Mouse (Mus musculus): Measurements from ENCODE around the gene Srgap3. TPM values are rescaled to one million over a fixed set of nuclear protein-coding genes. Genes with fewer than 3 reads are reported as not detected.

Gene Srgap3
- polyA plus RNA-seq, 1 experiment from 2014 or later = 3.5 TPM

DNA sequence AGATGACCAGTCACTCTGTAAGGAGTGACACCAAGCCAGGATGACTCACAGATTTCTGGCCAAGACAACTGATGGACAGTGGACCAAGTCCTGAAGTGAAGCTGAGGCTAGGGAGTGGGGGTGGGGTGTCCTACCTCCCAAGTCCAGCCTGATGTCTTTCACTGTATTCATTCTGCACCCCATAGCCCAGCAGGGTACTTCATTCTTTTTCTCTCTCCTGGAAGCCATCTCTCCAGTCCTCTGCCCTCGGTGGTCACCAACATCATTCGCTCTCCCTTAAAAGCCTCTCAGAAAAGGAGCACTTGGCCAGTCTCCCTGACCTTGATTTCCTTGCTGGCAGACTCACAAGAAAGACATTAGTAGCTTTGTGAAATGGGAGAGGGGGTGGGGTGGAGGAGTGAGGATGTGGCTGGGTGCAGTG is 56.7 kb downstream of the Srgap3 start:
- H3K9me3 ChIP-seq (ENCODE audit: control insufficient read depth, low read length) = no peaks in the 10 kb centered on the region
- no peak overlapping the region for H3K4me2 ChIP-seq
- H3K4me1 ChIP-seq (replicated peaks; ENCODE audit: control insufficient read depth, insufficient read depth, low read length) = no peaks in the 10 kb centered on the region
- no peak overlapping the region for H3K27ac ChIP-seq (ENCODE audit: low read depth, low read length)
- DNase-seq (ENCODE audit: low spot score) (no peak), ATAC-seq (replicated peaks; ENCODE audit: low FRiP score) (no peak)
- WGBS = 94% methylated on average over 2 of the region's 2 CpGs
- no peaks in the 10 kb centered on the region for H3K27me3 ChIP-seq (replicated peaks; ENCODE audit: control insufficient read depth, insufficient read depth, low read length)
- no peak overlapping the region for H3K9ac ChIP-seq (ENCODE audit: low read depth, low read length)
- no peaks in the 10 kb centered on the region for H3K36me3 ChIP-seq (ENCODE audit: control insufficient read depth, insufficient read depth, low read length)
- H3K4me3 ChIP-seq (ENCODE audit: low read depth, low read length) = no peak overlapping the region

DNA sequence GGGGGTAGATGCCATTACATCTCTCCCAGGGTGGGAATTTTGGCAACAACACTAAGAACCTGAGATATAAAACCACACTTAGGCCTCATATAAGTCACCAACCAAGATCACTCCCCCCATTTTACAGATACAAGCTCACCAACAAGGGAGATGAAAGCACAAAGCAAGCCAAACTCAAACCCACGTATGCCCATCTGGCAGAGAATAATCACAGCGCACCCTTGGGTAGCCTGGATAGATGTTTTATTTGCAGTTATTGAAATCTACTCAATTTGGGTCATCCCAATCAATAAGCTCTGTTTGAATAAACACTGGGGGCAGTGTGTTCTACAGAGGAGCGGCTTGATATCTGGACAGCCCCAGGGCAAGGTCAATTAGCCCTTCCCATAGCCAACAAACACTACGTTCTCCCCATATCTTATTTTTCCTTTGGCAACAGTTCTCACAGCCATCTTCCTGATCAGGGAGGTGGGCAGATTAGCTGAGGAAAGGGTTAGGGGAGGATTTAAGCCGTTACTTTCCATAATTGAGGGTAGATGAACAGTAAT is 63.4 kb downstream of the Srgap3 start:
- no peak overlapping the region for H3K4me3 ChIP-seq (ENCODE audit: low read depth, low read length)
- ATAC-seq (replicated peaks; ENCODE audit: low FRiP score) = no peak
- no peaks in the 10 kb centered on the region for H3K36me3 ChIP-seq (ENCODE audit: control insufficient read depth, insufficient read depth, low read length)
- H3K4me2 ChIP-seq = no peak overlapping the region
- H3K9me3 ChIP-seq (ENCODE audit: control insufficient read depth, low read length) = no peaks in the 10 kb centered on the region
- H3K27ac ChIP-seq (ENCODE audit: low read depth, low read length) = no peak overlapping the region
- H3K27me3 ChIP-seq (replicated peaks; ENCODE audit: control insufficient read depth, insufficient read depth, low read length) = no peaks in the 10 kb centered on the region
- DNase-seq (ENCODE audit: low spot score) = no peak
- no peak overlapping the region for H3K9ac ChIP-seq (ENCODE audit: low read depth, low read length)
- H3K4me1 ChIP-seq (replicated peaks; ENCODE audit: control insufficient read depth, insufficient read depth, low read length) = no peaks in the 10 kb centered on the region
- 73% methylated on average over 5 of the region's 5 CpGs for WGBS

DNA sequence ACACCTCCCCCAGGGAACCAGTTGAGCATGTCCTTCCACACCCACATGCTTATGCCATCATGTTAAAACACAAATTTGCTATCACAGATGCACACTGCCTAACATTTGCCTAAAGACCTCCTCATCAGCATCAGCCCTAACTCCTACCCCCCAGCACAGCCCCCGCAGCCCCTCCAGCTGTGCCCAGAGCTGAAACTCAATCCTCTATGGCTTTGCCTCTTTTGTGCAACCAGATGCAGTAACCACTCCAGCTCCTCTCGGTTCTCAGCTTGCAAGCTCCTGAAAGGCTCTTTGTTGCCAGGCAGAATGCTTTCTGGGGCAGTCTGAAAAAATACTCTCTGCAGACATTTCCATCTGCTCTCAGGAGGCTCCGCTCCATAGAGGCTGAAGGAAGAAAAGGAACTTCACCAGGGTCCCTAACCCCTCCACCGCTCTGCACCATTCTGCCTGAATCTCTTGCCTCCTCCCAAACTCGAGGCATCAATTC is 67.0 kb downstream of the Srgap3 start:
- H3K4me1 ChIP-seq (replicated peaks; ENCODE audit: control insufficient read depth, insufficient read depth, low read length) = no peaks in the 10 kb centered on the region
- H3K27me3 ChIP-seq (replicated peaks; ENCODE audit: control insufficient read depth, insufficient read depth, low read length) = no peaks in the 10 kb centered on the region
- no peak overlapping the region for H3K4me2 ChIP-seq
- no peak overlapping the region for H3K4me3 ChIP-seq (ENCODE audit: low read depth, low read length)
- no peak overlapping the region for H3K27ac ChIP-seq (ENCODE audit: low read depth, low read length)
- no peaks in the 10 kb centered on the region for H3K36me3 ChIP-seq (ENCODE audit: control insufficient read depth, insufficient read depth, low read length)
- ATAC-seq (replicated peaks; ENCODE audit: low FRiP score) = no peak
- no peak overlapping the region for H3K9ac ChIP-seq (ENCODE audit: low read depth, low read length)
- DNase-seq (ENCODE audit: low spot score) = no peak
- no peaks in the 10 kb centered on the region for H3K9me3 ChIP-seq (ENCODE audit: control insufficient read depth, low read length)
- WGBS = 65% methylated on average over 5 of the region's 5 CpGs

DNA sequence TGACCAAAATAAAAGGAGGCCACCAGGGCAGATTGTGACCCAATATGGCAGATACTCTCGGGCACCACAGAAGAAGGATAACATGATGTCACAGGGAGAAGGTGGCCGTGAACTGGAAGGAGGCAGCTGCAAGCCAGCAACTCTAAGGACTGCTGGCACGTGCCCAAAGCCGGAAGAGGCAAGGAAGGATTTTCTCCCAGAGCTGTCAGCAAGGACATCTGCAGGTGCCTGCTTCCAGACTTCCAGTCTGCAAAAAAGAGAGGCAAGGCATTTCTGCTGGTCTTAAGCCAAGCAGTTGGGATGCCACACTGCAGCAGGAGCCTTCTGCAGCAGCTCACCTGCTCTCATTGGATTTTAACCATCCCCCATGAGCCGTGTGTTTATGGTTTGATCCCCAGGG is 67.9 kb downstream of the Srgap3 start:
- no peak overlapping the region for H3K27ac ChIP-seq (ENCODE audit: low read depth, low read length)
- no peaks in the 10 kb centered on the region for H3K36me3 ChIP-seq (ENCODE audit: control insufficient read depth, insufficient read depth, low read length)
- no peaks in the 10 kb centered on the region for H3K9me3 ChIP-seq (ENCODE audit: control insufficient read depth, low read length)
- WGBS = 83% methylated on average over 5 of the region's 5 CpGs
- no peak overlapping the region for H3K9ac ChIP-seq (ENCODE audit: low read depth, low read length)
- H3K4me2 ChIP-seq = no peak overlapping the region
- H3K27me3 ChIP-seq (replicated peaks; ENCODE audit: control insufficient read depth, insufficient read depth, low read length) = no peaks in the 10 kb centered on the region
- no peaks in the 10 kb centered on the region for H3K4me1 ChIP-seq (replicated peaks; ENCODE audit: control insufficient read depth, insufficient read depth, low read length)
- DNase-seq (ENCODE audit: low spot score) (no peak), ATAC-seq (replicated peaks; ENCODE audit: low FRiP score) (no peak)
- no peak overlapping the region for H3K4me3 ChIP-seq (ENCODE audit: low read depth, low read length)

DNA sequence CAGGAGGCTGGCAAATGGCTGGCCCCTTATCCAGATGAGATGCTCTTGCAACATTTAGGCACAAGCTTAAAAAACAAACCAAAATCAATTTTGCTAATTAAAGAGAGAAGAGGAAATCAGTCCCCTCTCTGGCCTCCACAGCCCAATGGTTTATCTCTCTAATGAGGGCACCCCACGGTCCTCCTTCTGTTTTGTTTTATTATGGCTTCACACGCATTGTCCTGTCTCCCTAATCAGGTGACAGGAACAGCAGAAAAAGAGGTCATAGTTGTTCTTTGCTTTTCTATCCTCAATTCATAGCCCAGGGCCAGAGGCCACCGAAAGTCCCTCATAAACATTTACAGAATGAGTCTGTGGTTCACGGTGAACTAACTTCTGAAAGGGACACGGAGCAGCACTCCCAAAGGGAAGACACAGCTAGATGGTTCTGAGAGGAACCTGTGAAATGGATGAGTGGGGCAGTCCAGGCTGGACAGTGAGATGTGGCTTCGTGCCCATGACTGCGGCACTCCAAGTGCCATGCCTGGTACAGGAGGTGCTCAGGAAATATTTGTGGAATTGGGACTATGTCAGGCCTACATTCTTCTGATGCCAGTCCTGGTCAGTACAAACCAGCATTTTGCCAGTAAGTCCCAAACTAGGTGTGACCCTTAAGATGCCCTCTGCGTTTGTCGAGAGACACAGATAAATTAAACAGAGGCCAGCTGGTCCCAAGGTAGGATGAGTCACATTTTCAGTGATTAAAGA is 73.8 kb downstream of the Srgap3 start:
- Histone ChIP-seq H3K4me2 (no peak overlapping the region), H3K27me3 (replicated peaks; ENCODE audit: control insufficient read depth, insufficient read depth, low read length) (no peaks in the 10 kb centered on the region), H3K4me1 (replicated peaks; ENCODE audit: control insufficient read depth, insufficient read depth, low read length) (no peaks in the 10 kb centered on the region), H3K36me3 (ENCODE audit: control insufficient read depth, insufficient read depth, low read length) (no peaks in the 10 kb centered on the region), H3K27ac (ENCODE audit: low read depth, low read length) (no peak overlapping the region), H3K4me3 (ENCODE audit: low read depth, low read length) (no peak overlapping the region), H3K9ac (ENCODE audit: low read depth, low read length) (no peak overlapping the region), H3K9me3 (ENCODE audit: control insufficient read depth, low read length) (no peaks in the 10 kb centered on the region)
- ATAC-seq (replicated peaks; ENCODE audit: low FRiP score) = no peak
- DNase-seq (ENCODE audit: low spot score) = no peak
- WGBS = 82% methylated on average over 9 of the region's 9 CpGs

DNA sequence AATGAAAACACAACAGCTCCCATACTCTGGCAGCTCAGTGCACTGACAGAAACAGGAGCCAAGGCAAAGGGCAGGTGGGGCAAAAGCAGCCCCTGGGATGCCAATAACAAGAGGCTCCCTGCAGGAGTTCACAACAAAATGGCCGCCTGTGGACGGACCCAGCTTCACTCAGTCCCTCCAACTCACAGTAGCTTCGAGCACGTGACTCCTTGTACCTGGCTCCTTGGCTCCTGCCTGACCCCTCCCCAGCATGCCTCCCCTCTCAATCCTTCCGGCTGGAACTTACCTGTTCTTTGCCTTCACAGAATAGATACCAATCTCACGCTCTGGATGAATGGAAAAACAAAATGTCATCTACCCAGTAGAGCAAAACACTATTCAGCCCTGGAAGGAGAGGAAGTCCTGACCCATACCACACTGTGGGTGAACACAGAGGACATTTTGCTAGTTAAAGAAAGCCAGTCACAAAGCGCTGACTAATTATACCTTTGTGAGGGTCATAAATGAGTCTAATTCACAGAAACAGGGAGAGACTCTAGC is 75.8 kb downstream of the Srgap3 start:
- Histone ChIP-seq H3K36me3 (ENCODE audit: control insufficient read depth, insufficient read depth, low read length) (no peaks in the 10 kb centered on the region), H3K4me3 (ENCODE audit: low read depth, low read length) (no peak overlapping the region), H3K4me2 (no peak overlapping the region), H3K9me3 (ENCODE audit: control insufficient read depth, low read length) (no peaks in the 10 kb centered on the region), H3K27ac (ENCODE audit: low read depth, low read length) (no peak overlapping the region), H3K4me1 (replicated peaks; ENCODE audit: control insufficient read depth, insufficient read depth, low read length) (no peaks in the 10 kb centered on the region), H3K9ac (ENCODE audit: low read depth, low read length) (no peak overlapping the region), H3K27me3 (replicated peaks; ENCODE audit: control insufficient read depth, insufficient read depth, low read length) (no peaks in the 10 kb centered on the region)
- DNase-seq (ENCODE audit: low spot score) (no peak), ATAC-seq (replicated peaks; ENCODE audit: low FRiP score) (no peak)
- WGBS = 87% methylated on average over 7 of the region's 7 CpGs

DNA sequence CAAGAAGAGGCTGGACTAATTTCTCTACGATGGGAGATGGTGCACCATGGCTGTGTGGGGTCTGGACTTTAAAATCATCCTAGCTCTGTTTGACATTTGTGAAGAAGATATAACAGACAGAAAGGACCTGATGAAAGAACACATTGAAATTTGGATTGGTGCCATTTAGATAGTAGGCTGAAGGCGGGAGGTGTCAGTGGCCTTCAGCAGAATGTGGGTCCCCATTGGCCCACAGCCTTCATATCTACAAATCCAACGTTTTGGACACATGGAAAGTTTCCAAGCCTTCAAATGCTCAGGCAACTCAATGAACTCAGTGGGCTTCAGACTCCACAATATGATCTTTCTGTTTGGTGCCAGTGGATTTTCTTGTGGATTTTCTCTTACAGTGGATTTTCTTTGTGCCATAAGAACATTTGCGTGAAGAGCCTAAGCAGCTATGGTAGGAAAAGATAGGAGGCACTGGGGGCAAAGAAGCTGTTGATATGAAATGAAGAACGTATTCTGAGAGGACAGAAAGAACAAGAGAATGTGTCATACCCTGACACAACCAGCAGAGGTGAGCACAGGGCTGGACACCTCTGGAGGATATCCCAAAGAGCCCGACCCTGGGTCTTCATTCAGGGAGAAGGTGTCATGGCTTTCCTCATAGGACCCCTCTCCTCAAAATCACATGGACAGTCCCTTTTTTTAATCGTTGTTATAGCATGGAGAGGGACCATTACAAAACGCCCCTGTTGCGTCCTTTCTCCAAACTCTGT is 78.7 kb downstream of the Srgap3 start:
- Histone ChIP-seq H3K4me3 (ENCODE audit: low read depth, low read length) (no peak overlapping the region), H3K36me3 (ENCODE audit: control insufficient read depth, insufficient read depth, low read length) (no peaks in the 10 kb centered on the region), H3K27ac (ENCODE audit: low read depth, low read length) (no peak overlapping the region), H3K4me2 (no peak overlapping the region), H3K27me3 (replicated peaks; ENCODE audit: control insufficient read depth, insufficient read depth, low read length) (no peaks in the 10 kb centered on the region), H3K9ac (ENCODE audit: low read depth, low read length) (no peak overlapping the region), H3K9me3 (ENCODE audit: control insufficient read depth, low read length) (no peaks in the 10 kb centered on the region), H3K4me1 (replicated peaks; ENCODE audit: control insufficient read depth, insufficient read depth, low read length) (peaks cover 5% of the 10 kb centered on the region; the same call in 1 of the 2 replicates)
- no peak for DNase-seq (ENCODE audit: low spot score)
- WGBS = 74% methylated on average over 9 of the region's 9 CpGs
- ATAC-seq (replicated peaks; ENCODE audit: low FRiP score) = no peak

DNA sequence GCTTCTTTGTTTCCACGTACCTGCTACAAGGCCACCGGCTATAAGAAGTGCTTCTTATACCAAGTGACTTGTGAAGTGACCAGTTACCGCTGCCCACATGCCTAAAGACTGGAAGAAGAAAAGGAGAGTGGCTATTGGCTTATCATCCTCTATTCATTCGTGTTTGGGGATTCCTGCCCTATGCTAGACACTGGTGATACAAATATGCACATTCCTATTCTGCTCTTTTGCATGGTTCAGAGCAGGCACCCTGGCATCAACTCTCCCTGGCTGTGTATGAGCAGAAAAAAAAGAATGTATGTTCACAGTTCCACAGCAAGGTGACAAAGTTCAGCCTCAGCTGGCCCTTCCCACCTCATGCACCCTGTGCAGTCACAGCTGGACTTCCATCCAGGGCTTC is 81.0 kb downstream of the Srgap3 start:
- 84% methylated on average over 4 of the region's 4 CpGs for WGBS
- no peak for DNase-seq (ENCODE audit: low spot score)
- ATAC-seq (replicated peaks; ENCODE audit: low FRiP score) = no peak
- Histone ChIP-seq H3K27me3 (replicated peaks; ENCODE audit: control insufficient read depth, insufficient read depth, low read length) (no peaks in the 10 kb centered on the region), H3K27ac (ENCODE audit: low read depth, low read length) (no peak overlapping the region), H3K9ac (ENCODE audit: low read depth, low read length) (no peak overlapping the region), H3K9me3 (ENCODE audit: control insufficient read depth, low read length) (no peaks in the 10 kb centered on the region), H3K4me2 (no peak overlapping the region), H3K36me3 (ENCODE audit: control insufficient read depth, insufficient read depth, low read length) (no peaks in the 10 kb centered on the region), H3K4me1 (replicated peaks; ENCODE audit: control insufficient read depth, insufficient read depth, low read length) (peaks cover 7% of the 10 kb centered on the region; the same call in 1 of the 2 replicates), H3K4me3 (ENCODE audit: low read depth, low read length) (no peak overlapping the region)

Measured in liver, embryonic 11.5 days (tissue).